Mouse (Mus musculus) kidney, postnatal 0 days (tissue): ENCODE results near the gene 1700015F17Rik. TPM values are rescaled to one million over a fixed set of nuclear protein-coding genes. Genes with fewer than 3 reads are reported as not detected.
A peak's percentile ranks its signal among the peaks of the same experiment; 100 is the strongest.

Experiments used
- ATAC-seq: fragments of 200-750 bp; cut with Nextera tagmentation; replicated peaks from 2 replicates; pipeline ENCODE4 v1.8.0; 2017; ENCODE audit warnings: low read depth, moderate number of reproducible peaks, moderate TSS enrichment, moderate library complexity; ENCODE audit not compliant: low FRiP score
- DNase-seq: peaks from one replicate; pipeline ENCODE4 v3.0.0-alpha.2; 2016; ENCODE audit warnings: low spot score
- H3K27ac ChIP-seq: fragments of 300-500 bp; sonication (generic); 2 replicates; pipeline ENCODE4 v1.5.1; 2014; ENCODE audit warnings: mild to moderate bottlenecking
- H3K27me3 ChIP-seq: fragments of 300-500 bp; sonication (generic); 2 replicates; pipeline ENCODE4 v1.6.1; 2014; ENCODE audit warnings: low read length, mixed read lengths; ENCODE audit not compliant: insufficient read depth
- H3K36me3 ChIP-seq: fragments of 300-500 bp; sonication (generic); 2 replicates; pipeline ENCODE4 v1.6.1; 2014; ENCODE audit warnings: low read length, mixed read lengths; ENCODE audit not compliant: insufficient read depth
- H3K4me1 ChIP-seq: fragments of 300-500 bp; sonication (generic); replicated peaks from 2 replicates; pipeline ENCODE4 v1.6.1; 2014; ENCODE audit warnings: antibody characterized with exemption, low read length, mixed read lengths; ENCODE audit not compliant: insufficient read depth
- H3K4me2 ChIP-seq: fragments of 300-500 bp; sonication (generic); 2 replicates; pipeline ENCODE4 v1.6.1; 2014; ENCODE audit warnings: mild to moderate bottlenecking, low read length, moderate library complexity, mixed read lengths
- H3K4me3 ChIP-seq: fragments of 300-500 bp; sonication (generic); replicated peaks from 2 replicates; pipeline ENCODE4 v1.5.1; 2014; ENCODE audit warnings: low read depth, low read length
- H3K9ac ChIP-seq: fragments of 300-500 bp; sonication (generic); 2 replicates; pipeline ENCODE4 v1.6.1; 2014; ENCODE audit warnings: low read depth, low read length
- H3K9me3 ChIP-seq: fragments of 300-500 bp; sonication (generic); replicated peaks from 2 replicates; pipeline ENCODE4 v1.6.1; 2016; ENCODE audit warnings: low read length, inconsistent platforms, mixed read lengths
- CTCF ChIP-seq: IDR thresholded peaks from 2 replicates; pipeline ENCODE4 v1.5.1; 2016; ENCODE audit warnings: antibody characterized with exemption, low read depth, mild to moderate bottlenecking, moderate library complexity
- WGBS: fragments of 180-500 bp; shearing (Covaris S2); extraction: QIAGEN DNeasy Blood & Tissue Kit; methylation state at CpG from one replicate; pipeline ENCODE4 v1.1.7; 2014; 5-methylcytosine and 5-hydroxymethylcytosine counted together
- polyA plus RNA-seq: library from polyadenylated mRNA; unstranded; fragments of >200 nt; fragmentation: Nextera tagmentation; extraction: Ambion mirVana; gene quantifications from 2 replicates; pipeline ENCODE4 v1.2.1, GENCODE M21; 2015

1700015F17Rik gene
- polyA plus RNA-seq, 1 experiment from 2014 or later = not detected

GRCm38 (mm10) chr5:5494269-5495005, 15.5 kb upstream of the 1700015F17Rik start:
- Histone ChIP-seq H3K4me1 (no peaks in the 10 kb centered on the region), H3K4me2 (no peak overlapping the region), H3K27ac (no peak overlapping the region), H3K9ac (no peak overlapping the region), H3K4me3 (no peak overlapping the region), H3K9me3 (no peaks in the 10 kb centered on the region), H3K27me3 (no peaks in the 10 kb centered on the region), H3K36me3 (no peaks in the 10 kb centered on the region)
- DNase-seq = peak; percentile 81
- 40% methylated on average over 16 of the region's 16 CpGs for WGBS
- ATAC-seq = 0 out of 2 replicates have a peak, but pooled peaks have one; percentile 57
- TF ChIP-seq CTCF = peak; percentile 88

GRCm38 (mm10) chr5:5492163-5492562, 13.2 kb upstream of the 1700015F17Rik start:
- TF ChIP-seq CTCF = no peak
- ATAC-seq = no peak

GRCm38 (mm10) chr5:5486071-5486470, 7.1 kb upstream of the 1700015F17Rik start:
- Histone ChIP-seq H3K27ac (no peak overlapping the region), H3K36me3 (no peaks in the 10 kb centered on the region), H3K9ac (no peak overlapping the region), H3K4me3 (no peak overlapping the region), H3K4me2 (no peak overlapping the region), H3K27me3 (no peaks in the 10 kb centered on the region), H3K4me1 (no peaks in the 10 kb centered on the region), H3K9me3 (no peaks in the 10 kb centered on the region)
- no peak for ATAC-seq
- WGBS = 26% methylated on average over 3 of the region's 3 CpGs
- TF ChIP-seq CTCF = no peak
- DNase-seq = no peak

More at GRCm38 (mm10) chr5:5492163-5492562, 13.2 kb upstream of the 1700015F17Rik start:
- Histone ChIP-seq H3K4me3 (no peak overlapping the region), H3K4me2 (no peak overlapping the region), H3K4me1 (no peaks in the 10 kb centered on the region), H3K9ac (no peak overlapping the region), H3K36me3 (no peaks in the 10 kb centered on the region), H3K9me3 (no peaks in the 10 kb centered on the region), H3K27me3 (no peaks in the 10 kb centered on the region), H3K27ac (no peak overlapping the region)
- WGBS = 93% methylated on average over 4 of the region's 4 CpGs
- no peak for DNase-seq

DNA sequence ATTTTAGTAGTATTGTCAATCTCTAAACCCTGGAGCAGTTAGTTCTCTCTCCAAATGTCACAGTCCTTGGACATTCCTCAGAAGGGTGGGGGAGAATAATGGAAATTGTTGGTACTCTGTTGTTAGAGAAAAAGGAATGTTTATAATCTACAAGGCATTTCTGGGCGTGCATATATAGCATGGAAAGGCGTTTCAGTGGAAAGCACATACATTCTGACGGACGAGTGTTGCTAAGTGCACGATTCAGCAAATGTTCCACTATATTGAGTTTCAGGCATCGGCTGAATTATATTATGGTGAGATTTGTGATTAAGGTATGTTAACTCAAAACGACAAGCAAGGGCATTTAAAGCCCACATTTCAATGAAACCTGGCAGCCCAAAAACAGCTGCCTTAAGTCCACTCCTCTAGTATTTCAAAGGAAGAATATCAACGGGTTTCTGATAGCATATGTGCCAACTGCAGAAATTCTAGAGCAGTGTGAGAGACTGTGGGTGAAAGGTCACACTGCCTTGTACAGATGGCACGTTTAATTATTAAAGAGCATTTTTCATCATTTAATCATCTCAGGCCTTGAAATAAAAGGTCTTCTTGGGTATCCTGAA, 4.4 kb upstream of the 1700015F17Rik start:
- 31% methylated on average over 9 of the region's 9 CpGs for WGBS
- H3K4me1 ChIP-seq = no peaks in the 10 kb centered on the region
- no peak overlapping the region for H3K9ac ChIP-seq
- no peak overlapping the region for H3K4me3 ChIP-seq
- DNase-seq = no peak
- no peaks in the 10 kb centered on the region for H3K36me3 ChIP-seq
- no peak for TF ChIP-seq CTCF
- ATAC-seq = no peak
- no peaks in the 10 kb centered on the region for H3K9me3 ChIP-seq
- no peak overlapping the region for H3K27ac ChIP-seq
- no peak overlapping the region for H3K4me2 ChIP-seq
- no peaks in the 10 kb centered on the region for H3K27me3 ChIP-seq

DNA sequence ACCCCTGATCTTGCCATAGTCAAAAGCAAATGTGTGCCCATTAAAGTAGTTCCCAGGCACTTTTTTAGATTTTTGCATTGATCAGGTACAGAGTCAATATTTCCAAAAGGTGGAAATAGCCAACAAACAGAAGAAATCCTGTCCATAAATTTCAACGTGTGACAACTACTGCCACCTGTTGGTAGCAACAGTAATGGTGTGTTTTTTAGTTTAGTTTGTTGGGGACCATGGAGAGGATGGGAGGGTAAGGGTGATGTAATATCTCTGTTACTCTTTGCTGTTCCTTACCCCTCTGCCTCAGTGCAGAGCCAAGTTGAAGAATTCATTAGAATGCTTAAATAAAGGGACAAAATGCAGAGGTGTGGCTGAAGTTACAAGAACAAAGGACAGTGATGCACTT, 2.7 kb upstream of the 1700015F17Rik start:
- 5% methylated on average over 1 of the region's 1 CpGs for WGBS
- Histone ChIP-seq H3K9ac (no peak overlapping the region), H3K36me3 (no peaks in the 10 kb centered on the region), H3K4me1 (no peaks in the 10 kb centered on the region), H3K9me3 (no peaks in the 10 kb centered on the region), H3K27ac (no peak overlapping the region), H3K4me3 (no peak overlapping the region), H3K4me2 (no peak overlapping the region), H3K27me3 (no peaks in the 10 kb centered on the region)
- peak; percentile 81 for TF ChIP-seq CTCF
- ATAC-seq (no peak), DNase-seq (peak; percentile 57)

- no peak for ATAC-seq
- no peak for TF ChIP-seq CTCF
- no peaks in the 10 kb centered on the region for H3K27me3 ChIP-seq
Measured at GRCm38 (mm10) chr5:5476133-5476532, 2.8 kb downstream of the 1700015F17Rik start.

More at GRCm38 (mm10) chr5:5476133-5476532, 2.8 kb downstream of the 1700015F17Rik start:
- Histone ChIP-seq H3K36me3 (no peaks in the 10 kb centered on the region), H3K4me2 (no peak overlapping the region), H3K9me3 (no peaks in the 10 kb centered on the region), H3K4me1 (no peaks in the 10 kb centered on the region), H3K27ac (no peak overlapping the region), H3K9ac (no peak overlapping the region), H3K4me3 (no peak overlapping the region)
- no peak for DNase-seq
- WGBS = 65% methylated on average over 4 of the region's 4 CpGs
